Mouse (Mus musculus) liver, adult 2 months (tissue): ENCODE measurements around the gene Dmwd.

Source experiments
- CTCF ChIP-seq: fragments of 200-500 bp; IDR thresholded peaks from 2 replicates; pipeline ENCODE4 v1.5.1; 2011; ENCODE audit warnings: low read depth, low read length, control low read depth
- POLR2A ChIP-seq: fragments of 200-500 bp; IDR thresholded peaks from 2 replicates; pipeline ENCODE4 v1.6.1; 2011; ENCODE audit warnings: low read length, control low read depth; ENCODE audit not compliant: insufficient read depth; ENCODE audit errors: extremely low read depth

DNA sequence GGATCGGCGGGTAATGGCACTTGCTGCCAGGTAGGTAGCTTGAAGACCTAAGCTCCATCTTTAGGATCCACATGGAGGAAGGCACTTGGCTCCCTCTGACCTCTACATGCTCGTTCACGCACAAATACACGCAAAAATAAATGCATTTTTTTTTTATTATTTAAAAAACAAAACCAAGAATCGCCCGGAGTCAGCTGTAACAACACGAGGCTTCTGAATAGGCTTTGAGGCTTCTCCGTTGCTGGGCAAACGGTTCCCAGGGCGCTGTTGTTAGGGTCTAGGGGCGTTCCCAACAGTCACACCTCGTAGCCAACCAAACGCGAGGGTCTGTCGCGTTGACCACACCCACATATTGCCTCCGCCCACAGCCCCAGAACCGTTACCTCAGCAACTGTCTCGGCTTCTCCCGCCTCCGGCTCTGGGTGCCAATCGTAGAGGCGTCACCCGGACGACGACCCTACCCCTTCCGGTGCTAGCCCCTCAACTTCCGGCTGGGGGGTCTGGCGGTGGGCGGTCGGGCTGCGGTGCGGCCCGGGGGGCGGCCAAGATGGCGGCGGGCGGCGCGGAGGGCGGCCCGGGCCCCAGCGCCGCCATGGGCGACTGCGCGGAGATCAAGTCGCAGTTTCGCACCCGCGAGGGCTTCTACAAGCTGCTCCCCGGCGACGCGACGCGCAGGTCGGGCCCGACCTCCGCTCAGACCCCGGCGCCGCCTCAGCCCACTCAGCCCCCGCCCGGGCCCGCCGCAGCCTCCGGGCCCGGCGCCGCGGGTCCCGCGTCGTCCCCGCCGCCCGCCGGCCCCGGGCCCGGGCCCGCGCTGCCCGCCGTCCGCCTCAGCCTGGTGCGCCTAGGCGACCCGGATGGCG is at the start of gene Dmwd:
- no peak for TF ChIP-seq POLR2A
- TF ChIP-seq CTCF, result no peak
